Mouse (Mus musculus) Patski (cell line): ENCODE results near the gene Myo3a. TPM values are rescaled to one million over a fixed set of nuclear protein-coding genes. Genes with fewer than 3 reads are reported as not detected.

Experiments
- ATAC-seq: fragments of 100-300 bp; one replicate; pipeline ENCODE4 v1.8.0; 2021
- CTCF ChIA-PET: fragments of 350-600 bp; sonication (Branson Sonifier 250); formaldehyde crosslinking; loops from one replicate; lab custom pipeline; 2022; ENCODE audit warnings: inconsistent platforms; lab: Charles Lee
- POLR2A ChIA-PET: fragments of 350-600 bp; sonication (Branson Sonifier 250); formaldehyde crosslinking; loops from one replicate; lab custom pipeline; 2022; ENCODE audit warnings: antibody characterized with exemption, inconsistent platforms; lab: Charles Lee
- DNase-seq: peaks from one replicate; pipeline ENCODE4 v3.0.0-alpha.2; 2011; ENCODE audit warnings: low read depth, low spot score
- H3K27me3 ChIP-seq: fragments of 371-371 bp; one replicate; pipeline ENCODE4 v1.5.1; 2021
- CTCF ChIP-seq: fragments of 100-300 bp; IDR thresholded peaks from one replicate; pipeline ENCODE4 v1.5.1; 2021
- in situ Hi-C: fragments of 300-500 bp; cut with MboI; formaldehyde crosslinking; loops from 3 replicates; pipeline ENCODE4 v1.11.1; 2018; ENCODE audit warnings: low pct_unique_long_range_greater_than_20kb, mixed read lengths
- polyA plus RNA-seq: library from polyadenylated mRNA; unstranded; gene quantifications from one replicate; pipeline ENCODE4 v1.2.3, GENCODE M21; 2021

The Myo3a gene
- polyA plus RNA-seq, 1 experiment from 2014 or later, result not detected

DNA sequence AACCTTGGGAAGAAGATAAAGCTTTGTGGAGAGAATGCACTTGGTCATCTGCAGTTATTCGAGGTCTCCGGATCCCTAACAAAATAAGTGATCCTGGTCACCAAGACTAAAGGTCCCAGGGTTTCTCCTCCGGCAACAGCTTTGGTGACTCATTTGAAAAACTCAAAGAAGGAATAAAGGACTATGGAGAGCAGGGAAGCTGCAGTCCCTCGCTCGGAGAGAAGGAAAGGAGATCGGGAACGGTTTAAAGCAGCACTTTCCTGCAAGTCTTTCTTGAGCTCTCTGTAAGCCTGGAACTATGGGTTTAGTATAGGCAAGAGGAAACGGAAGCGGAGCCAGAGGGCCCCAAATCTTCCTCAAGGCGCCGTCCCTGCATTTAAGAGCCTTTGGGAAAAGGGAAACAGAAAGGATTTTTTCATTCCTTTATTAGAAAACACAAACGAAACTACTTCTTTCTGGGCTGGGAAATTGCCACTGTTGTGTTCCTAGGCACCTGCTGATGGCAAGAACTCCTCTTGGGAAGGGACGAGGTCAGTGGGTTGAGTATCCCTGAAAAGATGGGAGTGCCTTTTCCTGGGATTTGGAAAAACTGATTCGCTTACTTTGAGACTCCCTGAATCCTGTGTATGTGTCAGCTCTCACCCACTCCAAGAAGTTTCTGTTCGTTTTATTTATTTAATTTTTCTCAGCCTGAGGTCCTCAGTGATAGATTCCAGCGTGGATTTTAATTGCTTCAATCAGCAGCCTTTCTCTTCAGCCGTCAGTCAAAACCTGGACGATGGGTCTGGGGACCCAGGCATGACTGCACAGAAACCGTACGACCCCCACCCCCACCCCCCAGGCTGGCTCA, 393.9 kb downstream of the Myo3a start:
- in situ Hi-C loops, result no loop called here

DNA sequence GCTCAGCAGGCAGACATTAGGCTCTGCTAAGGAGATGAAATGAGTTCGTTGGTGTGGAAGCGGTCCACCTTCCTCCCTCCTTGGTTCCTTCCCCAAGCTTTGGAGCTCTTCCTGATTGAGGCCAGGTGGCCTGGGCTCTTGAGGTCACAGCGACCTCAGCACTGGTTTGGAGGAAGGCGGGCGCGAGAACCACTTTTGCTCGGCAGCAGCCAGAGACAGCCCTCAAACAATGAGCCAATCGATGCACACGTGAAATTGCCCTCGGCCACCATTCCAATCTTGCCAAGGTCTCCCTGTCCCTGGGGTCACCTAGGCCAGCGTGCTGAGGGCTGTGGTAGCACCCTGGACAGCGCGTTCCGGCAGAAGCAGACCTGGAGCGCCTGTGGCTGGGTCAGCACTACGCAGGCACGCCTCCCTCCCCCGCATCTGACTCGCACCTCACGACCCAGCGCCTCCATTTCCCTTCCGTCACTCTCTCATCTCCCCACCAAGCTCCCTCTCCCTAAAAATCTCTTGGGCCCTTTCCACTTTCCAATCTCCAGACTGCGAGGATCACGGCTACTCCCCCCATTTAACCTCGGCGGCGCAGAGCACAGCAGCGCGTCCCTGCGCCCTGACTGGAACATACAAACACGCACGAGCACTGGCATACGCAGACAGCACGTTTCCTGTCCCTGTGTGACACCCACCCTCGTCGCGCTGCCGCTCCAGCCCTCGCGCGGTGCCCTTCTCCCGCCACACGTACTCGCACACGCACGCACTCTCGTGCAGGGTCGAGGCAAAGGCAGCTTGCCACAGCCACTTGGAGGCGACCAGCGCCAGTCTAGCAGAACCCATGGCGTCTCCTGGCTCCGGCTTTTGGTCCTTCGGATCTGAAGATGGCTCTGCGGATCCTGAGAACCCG, 394.8 kb downstream of the Myo3a start, which contains the start of gene Gad2:
TSS of gene Gad2 (plus strand) at position 378 of the 904 bp plus-strand sequence.
- no peak for ATAC-seq
- ChIA-PET POLR2A (no interaction called here), CTCF (no interaction called here)
- in situ Hi-C loops, result no loop called here
- TF ChIP-seq CTCF, result no peak
- H3K27me3 ChIP-seq, result peaks cover 47% of the 10 kb centered on the region
- DNase-seq, result no peak

More for the DNA sequence above, 393.9 kb downstream of the Myo3a start:
- TF ChIP-seq CTCF, result no peak
- ChIA-PET POLR2A (interaction anchor here (0.6 kb wide), 1 partner anchor 99 kb away, joined by 3 read pairs; no protein-coding TSS in a partner anchor), CTCF (no interaction called here)
- ATAC-seq, result no peak
- DNase-seq, result no peak
- peaks cover 39% of the 10 kb centered on the region for H3K27me3 ChIP-seq

DNA sequence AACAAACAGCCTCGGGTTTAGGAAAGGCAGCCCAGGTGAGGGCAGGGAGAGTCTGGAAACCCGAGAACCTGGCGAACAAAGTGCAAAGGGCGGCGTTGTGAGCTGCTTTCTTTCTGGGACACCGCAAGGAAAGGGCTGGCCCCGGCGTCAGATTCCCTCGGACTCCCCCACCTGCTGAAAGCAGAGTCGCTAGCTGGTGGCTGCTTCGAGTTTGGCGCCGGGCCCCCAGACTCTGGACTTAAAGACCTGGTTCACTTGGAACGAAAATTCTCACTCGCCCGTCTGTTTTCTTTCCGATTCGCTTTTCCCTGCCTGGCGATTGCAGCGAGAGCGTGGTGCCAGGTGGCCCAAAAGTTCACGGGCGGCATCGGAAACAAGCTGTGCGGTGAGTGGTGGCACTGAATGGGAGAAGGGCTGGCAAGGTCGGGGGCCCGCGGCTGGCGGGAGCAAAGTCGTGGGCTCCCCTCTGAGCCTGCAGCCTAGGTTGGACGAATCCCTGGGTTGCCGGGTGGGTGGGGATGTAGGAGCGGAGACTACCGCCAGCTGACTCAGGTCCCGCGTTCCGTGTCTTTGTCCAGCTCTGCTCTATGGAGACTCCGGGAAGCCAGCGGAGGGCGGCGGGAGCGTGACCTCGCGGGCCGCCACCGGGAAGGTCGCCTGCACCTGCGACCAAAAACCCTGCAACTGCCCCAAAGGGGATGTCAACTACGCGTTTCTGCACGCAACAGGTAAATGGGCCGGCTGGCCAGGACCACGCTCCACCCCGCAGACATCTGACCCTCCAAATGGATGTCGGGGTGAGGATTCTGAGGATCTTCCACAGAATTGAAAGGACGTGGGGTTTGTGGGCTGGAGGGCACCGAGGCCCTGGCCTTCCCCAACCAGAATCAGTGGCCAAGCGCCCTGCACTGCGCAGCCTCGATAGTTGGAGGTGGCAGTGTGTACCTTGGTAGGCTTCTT, 396.1 kb downstream of the Myo3a start:
- peaks cover 54% of the 10 kb centered on the region for H3K27me3 ChIP-seq
- POLR2A ChIA-PET, result no interaction called here

DNA sequence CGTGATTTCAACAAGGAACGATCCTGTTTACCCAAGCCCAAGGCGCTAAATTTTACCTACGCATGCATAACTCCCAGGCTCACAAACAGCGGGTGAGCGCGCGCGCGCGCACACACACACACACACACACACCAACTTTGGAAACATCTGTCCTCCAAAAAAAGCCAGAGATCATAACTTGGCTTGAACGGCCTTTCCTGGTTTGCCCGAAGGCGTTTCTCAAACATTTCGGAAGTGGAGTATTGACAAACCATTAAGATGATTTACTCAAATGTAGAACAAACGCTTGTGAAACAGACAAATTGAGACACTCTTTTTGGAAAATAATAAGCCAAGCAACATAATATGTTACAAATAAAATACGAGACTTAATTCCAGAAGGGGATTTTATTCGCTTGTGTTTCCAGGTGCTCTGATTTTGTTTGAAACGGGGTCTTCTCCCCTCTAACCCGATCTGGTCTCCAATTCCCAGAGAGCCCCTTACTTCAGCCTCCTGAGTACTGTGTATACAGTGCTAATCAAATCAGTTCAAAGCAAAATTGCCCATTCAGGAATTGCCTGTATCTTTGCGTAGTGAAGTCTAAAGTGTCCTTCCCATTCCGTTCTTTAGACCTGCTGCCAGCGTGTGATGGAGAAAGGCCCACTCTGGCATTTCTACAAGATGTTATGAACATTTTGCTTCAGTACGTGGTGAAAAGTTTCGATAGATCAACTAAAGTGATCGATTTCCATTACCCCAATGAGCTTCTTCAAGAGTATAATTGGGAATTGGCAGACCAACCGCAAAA, 397.1 kb downstream of the Myo3a start:
- CTCF ChIA-PET, result no interaction called here
- in situ Hi-C loops, result no loop called here
- peaks cover 62% of the 10 kb centered on the region for H3K27me3 ChIP-seq
- POLR2A ChIA-PET, result no interaction called here
- DNase-seq (no peak), ATAC-seq (no peak)
- TF ChIP-seq CTCF, result no peak

More for the DNA sequence above, 396.1 kb downstream of the Myo3a start:
- DNase-seq (no peak), ATAC-seq (no peak)
- TF ChIP-seq CTCF, result no peak
- in situ Hi-C loops, result no loop called here
- CTCF ChIA-PET, result no interaction called here

DNA sequence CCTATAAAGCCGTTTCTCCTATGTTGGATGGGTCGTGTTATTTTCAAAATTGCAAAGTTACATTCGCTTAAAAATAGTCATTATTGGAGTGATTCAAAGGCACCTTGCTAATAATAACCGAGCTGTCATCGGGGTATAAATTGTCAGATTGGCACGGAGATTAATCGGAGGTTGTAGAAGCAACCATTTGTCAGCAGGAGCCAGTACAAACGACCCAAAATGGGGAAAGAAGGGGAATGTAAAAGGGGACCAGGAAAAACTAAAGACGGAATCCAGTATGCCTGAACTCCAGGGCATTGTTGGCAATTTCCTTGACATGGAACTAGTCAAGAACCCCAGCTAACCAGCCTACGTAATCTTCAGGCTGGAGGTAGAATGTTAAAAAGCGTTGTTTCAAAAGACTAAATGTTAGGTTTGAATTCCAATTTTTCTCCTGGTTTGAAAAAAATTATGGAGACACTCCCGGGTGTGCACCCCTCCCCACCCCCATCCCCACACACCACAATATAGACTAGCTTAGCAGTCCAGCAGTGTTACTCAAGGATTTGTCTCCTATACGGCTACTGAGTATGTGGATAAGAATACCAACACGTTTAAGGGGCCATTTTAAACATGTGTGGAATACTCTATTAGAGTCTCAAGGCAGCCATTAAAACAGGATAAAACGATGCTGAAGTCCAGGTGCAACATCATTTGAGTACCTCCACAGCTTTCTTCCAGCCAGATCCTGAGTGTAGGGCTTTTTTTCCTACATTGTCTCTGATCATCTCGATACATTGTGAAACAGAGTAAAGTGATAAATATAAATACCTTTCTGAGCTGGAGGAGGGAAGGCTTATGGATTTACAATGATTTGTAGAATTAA, 398.0 kb downstream of the Myo3a start:
- in situ Hi-C loops, result no loop called here
- no peak for TF ChIP-seq CTCF
- peaks cover 70% of the 10 kb centered on the region for H3K27me3 ChIP-seq
- ATAC-seq (no peak), DNase-seq (no peak)
- ChIA-PET CTCF (no interaction called here), POLR2A (no interaction called here)

DNA sequence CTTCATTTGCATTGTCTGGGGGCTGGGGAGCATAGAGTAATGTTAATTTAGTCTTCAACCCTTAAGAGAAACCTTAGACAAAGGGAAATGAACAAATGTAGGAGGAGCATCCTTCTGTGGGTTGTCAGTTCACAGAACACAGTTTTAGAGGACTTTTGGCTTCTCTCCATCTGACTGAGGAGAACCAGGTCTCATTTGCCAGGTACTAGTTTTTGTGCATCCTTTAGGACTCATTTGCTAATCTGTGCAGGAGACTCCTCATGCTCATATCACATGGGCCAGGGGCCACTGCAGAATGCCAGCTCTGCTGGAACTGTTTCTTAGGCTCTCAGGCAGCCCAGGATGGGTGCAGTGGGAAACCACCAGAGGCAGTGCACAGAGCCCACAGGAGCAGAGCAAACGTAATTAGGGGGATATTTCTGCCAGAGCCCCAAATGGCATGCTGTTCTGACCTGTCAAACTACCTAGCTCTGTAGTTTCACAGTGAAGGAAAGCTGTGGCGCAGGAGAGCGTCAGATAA, 399.9 kb downstream of the Myo3a start:
- peaks cover 65% of the 10 kb centered on the region for H3K27me3 ChIP-seq
- POLR2A ChIA-PET, result no interaction called here
- in situ Hi-C loops, result no loop called here

DNA sequence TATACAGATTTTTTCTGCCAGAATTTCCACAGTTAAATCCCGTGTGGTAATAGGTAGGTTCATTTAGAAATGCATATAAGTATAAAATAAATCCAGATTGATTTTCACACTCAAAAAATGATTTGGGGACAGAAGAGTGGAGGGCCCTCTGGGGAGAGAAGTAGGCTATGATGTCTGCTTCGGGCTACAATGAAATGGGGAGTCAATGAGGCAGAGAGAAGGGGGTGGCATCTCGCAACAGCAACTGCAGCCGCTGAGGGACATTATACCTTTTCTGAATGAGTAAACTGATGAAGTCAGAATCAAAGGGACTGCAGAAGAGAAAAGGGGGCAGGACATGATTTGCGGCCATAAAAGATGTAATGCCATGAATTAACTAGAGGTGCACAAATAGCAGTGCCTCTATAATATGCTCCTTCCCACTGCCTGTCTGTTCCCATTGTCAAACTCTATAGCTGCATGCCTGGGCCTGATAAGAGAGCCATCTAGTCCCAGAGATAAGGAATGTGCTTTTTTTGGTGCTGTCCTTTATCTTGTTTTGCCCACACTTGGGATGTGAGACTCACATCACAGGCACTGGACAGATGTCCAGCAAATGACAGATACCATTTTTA, 400.6 kb downstream of the Myo3a start:
- ATAC-seq (no peak), DNase-seq (no peak)
- in situ Hi-C loops, result no loop called here
- ChIA-PET POLR2A (no interaction called here), CTCF (no interaction called here)
- peaks cover 60% of the 10 kb centered on the region for H3K27me3 ChIP-seq
- TF ChIP-seq CTCF, result no peak

More for the DNA sequence above, 399.9 kb downstream of the Myo3a start:
- ATAC-seq (no peak), DNase-seq (no peak)
- CTCF ChIA-PET, result no interaction called here
- TF ChIP-seq CTCF, result no peak

DNA sequence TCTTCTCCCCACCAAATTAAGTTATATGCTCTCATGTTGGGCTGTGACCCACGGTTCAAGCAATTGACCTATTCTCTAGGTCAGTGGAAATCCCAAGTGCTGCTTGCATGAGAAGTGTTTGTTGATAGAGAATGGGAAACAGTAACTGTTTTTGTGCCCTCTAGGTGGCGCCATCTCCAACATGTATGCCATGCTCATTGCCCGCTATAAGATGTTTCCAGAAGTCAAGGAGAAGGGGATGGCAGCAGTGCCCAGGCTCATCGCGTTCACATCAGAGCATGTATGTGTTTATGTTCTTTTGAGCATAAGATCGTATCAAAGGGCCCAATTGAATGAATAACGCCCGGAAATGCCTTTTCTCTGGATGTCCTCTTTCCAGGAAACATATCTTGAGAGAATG, 407.5 kb downstream of the Myo3a start:
- H3K27me3 ChIP-seq, result peaks cover 10% of the 10 kb centered on the region
- POLR2A ChIA-PET, result no interaction called here
- peak; percentile 45 for TF ChIP-seq CTCF
- DNase-seq, result no peak
- no peak for ATAC-seq
- in situ Hi-C loops, result no loop called here
- CTCF ChIA-PET, result interaction anchor here (1.1 kb wide), 1 partner anchor 87 kb away, joined by 3 read pairs; no protein-coding TSS in a partner anchor
